Mouse (Mus musculus): ENCODE data around the gene Hmbs. TPM values are rescaled to one million over a fixed set of nuclear protein-coding genes. Genes with fewer than 3 reads are reported as not detected.
A peak's percentile ranks its signal among the peaks of the same experiment; 100 is the strongest.

The Hmbs gene
- polyA plus RNA-seq, 1 experiment from 2014 or later: 139 TPM

DNA sequence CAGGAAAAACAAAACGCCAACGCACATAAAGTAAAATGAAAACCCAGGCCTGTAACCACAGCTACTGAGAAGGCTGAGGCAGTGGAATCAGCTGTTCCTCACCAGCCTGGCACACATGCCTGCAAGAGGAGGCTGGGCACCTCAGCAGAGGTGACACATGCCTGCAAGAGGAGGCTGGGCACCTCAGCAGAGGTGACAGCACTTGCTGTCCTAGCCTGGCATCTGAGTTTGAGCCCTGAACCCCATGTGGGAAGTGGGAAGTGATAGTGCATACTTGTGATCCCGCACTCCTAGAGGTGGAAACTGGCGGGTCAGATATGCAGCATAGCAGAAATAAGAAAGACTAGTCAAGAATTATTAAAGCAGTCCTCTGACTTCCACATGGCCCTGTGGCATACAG, 7.4 kb upstream of the Hmbs start:
- Histone ChIP-seq H3K4me1 (ENCODE audit: control insufficient read depth, insufficient read depth, low read length) (no peaks in the 10 kb centered on the region), H3K27ac (ENCODE audit: low read depth, low read length) (no peak overlapping the region), H3K27me3 (ENCODE audit: control insufficient read depth, insufficient read depth, low read length) (no peaks in the 10 kb centered on the region), H3K36me3 (ENCODE audit: control insufficient read depth, insufficient read depth, low read length) (peaks cover 30% of the 10 kb centered on the region), H3K4me3 (ENCODE audit: low read depth, low read length) (no peak overlapping the region), H3K9ac (ENCODE audit: low read length) (no peak overlapping the region), H3K4me2 (ENCODE audit: low read depth) (no peak overlapping the region), H3K9me3 (ENCODE audit: control insufficient read depth, low read length) (no peaks in the 10 kb centered on the region)
- ATAC-seq (ENCODE audit: insufficient read depth, low FRiP score, low TSS enrichment): no peak
- DNase-seq (ENCODE audit: low spot score): no peak
- WGBS: 93% methylated on average over 4 of the region's 4 CpGs

DNA sequence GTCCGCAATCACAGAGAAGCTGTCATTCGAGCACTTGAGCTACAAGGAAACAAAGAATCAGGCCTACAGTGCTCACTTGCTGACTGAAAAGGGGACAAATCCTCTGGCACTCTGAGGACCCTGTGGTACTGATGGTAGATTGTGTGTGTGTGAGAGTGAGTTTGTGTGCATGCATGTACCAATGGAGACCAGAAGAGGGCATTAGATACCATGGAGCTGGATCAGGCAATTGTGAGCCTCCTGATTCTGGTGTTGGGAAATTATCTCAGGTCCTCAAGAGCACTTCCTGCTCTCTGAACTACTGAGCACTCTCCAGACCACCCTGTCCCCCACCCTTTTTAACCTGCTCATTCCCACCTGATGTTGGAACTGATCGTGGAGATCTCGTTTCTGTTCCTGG, 4.5 kb upstream of the Hmbs start:
- no peaks in the 10 kb centered on the region for H3K27me3 ChIP-seq (ENCODE audit: control insufficient read depth, insufficient read depth, low read length)
- no peak overlapping the region for H3K4me3 ChIP-seq (ENCODE audit: low read depth, low read length)
- DNase-seq (ENCODE audit: low spot score): no peak
- H3K4me2 ChIP-seq (ENCODE audit: low read depth): no peak overlapping the region
- no peaks in the 10 kb centered on the region for H3K9me3 ChIP-seq (ENCODE audit: control insufficient read depth, low read length)
- peaks cover 14% of the 10 kb centered on the region for H3K36me3 ChIP-seq (ENCODE audit: control insufficient read depth, insufficient read depth, low read length)
- no peak overlapping the region for H3K9ac ChIP-seq (ENCODE audit: low read length)
- H3K27ac ChIP-seq (ENCODE audit: low read depth, low read length): no peak overlapping the region
- no peaks in the 10 kb centered on the region for H3K4me1 ChIP-seq (ENCODE audit: control insufficient read depth, insufficient read depth, low read length)
- no peak for ATAC-seq (ENCODE audit: insufficient read depth, low FRiP score, low TSS enrichment)
- WGBS: 98% methylated on average over 4 of the region's 4 CpGs

DNA sequence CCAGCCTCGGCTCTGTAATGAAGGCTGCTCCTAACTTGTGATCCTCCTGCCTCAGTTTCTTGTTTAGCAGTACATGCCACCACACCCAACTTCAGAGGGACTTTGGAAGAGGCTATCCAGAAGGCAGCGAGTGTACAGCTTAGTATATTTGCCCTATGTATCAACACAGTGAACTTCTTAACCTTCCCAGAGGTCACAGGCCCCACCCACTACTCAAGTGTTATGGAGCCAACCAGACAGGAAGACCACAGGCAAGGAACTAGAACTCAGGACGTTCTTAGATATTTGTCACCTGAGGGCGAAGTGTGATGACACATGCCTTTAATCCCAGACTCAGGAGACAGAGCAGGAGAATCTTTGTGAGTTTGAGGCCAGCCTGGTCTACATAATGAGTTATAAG, 3.6 kb upstream of the Hmbs start:
- peaks cover 4% of the 10 kb centered on the region; the same call in 1 of the 2 replicates for H3K4me1 ChIP-seq (ENCODE audit: control insufficient read depth, insufficient read depth, low read length)
- H3K9ac ChIP-seq (ENCODE audit: low read length): no peak overlapping the region
- H3K27me3 ChIP-seq (ENCODE audit: control insufficient read depth, insufficient read depth, low read length): no peaks in the 10 kb centered on the region
- no peak overlapping the region for H3K27ac ChIP-seq (ENCODE audit: low read depth, low read length)
- WGBS: 88% methylated on average over 4 of the region's 4 CpGs
- no peak overlapping the region for H3K4me3 ChIP-seq (ENCODE audit: low read depth, low read length)
- H3K4me2 ChIP-seq (ENCODE audit: low read depth): no peak overlapping the region
- H3K36me3 ChIP-seq (ENCODE audit: control insufficient read depth, insufficient read depth, low read length): peaks cover 14% of the 10 kb centered on the region
- H3K9me3 ChIP-seq (ENCODE audit: control insufficient read depth, low read length): no peaks in the 10 kb centered on the region
- ATAC-seq (ENCODE audit: insufficient read depth, low FRiP score, low TSS enrichment) (no peak), DNase-seq (ENCODE audit: low spot score) (no peak)

DNA sequence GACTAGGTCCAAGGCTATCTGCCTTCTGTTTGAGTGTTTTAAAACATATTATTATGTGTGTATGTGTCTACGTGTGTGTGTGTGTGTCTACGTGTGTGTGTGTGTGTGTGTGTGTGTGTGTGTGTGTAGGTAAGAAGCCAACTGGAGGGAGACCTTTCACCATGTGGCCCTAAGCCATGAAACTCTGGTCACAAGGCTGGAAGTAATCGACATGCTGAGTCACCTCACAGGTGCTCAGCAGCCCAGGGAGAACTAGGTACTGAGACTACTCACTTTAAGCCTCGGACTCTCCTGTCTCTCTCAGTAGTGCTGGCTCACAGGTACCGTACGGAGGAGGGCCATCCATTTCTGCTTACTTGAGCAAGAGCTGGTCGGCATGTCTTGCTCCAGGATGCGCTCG, 3.1 kb upstream of the Hmbs start:
- Histone ChIP-seq H3K9ac (ENCODE audit: low read length) (no peak overlapping the region), H3K9me3 (ENCODE audit: control insufficient read depth, low read length) (no peaks in the 10 kb centered on the region), H3K27ac (ENCODE audit: low read depth, low read length) (no peak overlapping the region), H3K36me3 (ENCODE audit: control insufficient read depth, insufficient read depth, low read length) (peaks cover 12% of the 10 kb centered on the region), H3K4me2 (ENCODE audit: low read depth) (no peak overlapping the region), H3K4me3 (ENCODE audit: low read depth, low read length) (no peak overlapping the region), H3K4me1 (ENCODE audit: control insufficient read depth, insufficient read depth, low read length) (peaks cover 4% of the 10 kb centered on the region; the same call in 1 of the 2 replicates), H3K27me3 (ENCODE audit: control insufficient read depth, insufficient read depth, low read length) (no peaks in the 10 kb centered on the region)
- 93% methylated on average over 9 of the region's 9 CpGs for WGBS
- ATAC-seq (ENCODE audit: insufficient read depth, low FRiP score, low TSS enrichment): no peak
- no peak for DNase-seq (ENCODE audit: low spot score)

DNA sequence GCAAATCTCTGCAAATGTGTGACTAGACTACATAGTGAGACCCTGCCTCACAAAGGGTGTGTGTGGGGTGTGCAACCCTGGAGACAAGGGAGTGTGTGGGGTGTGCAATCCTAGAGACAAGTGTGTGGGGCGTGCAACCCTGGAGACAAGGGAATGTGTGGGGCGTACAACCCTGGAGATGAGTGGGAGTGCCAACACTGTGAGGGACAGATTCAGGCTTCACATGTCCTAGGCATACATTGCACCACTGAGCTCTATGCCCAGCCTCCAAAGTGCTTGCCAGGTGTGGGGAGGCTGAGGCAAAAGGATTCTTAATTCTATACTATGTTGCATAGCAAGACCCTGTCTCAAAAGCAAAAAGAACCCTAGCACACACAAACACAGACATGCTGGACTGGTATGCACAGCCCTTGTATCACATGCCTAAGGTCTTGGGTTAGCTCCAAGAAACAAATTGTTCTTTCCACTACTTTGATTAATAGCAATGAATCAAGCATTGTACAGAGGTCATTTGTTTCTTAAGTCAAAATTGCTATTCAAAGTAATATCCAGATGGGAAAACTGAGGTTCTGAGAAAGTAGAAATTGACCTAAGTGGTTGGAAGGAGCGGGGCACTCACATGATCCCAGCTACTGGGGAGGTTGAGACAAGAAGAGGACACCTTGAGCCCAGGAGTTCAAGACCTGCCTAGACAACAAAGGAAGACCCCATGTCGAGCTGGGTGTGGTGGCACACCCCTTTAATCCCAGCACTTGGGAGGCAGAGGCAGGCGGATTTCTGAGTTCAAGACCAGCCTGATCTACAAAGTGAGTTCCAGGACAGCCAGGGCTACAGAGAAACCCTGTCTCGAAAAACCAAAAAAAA, 1.8 kb upstream of the Hmbs start:
- ATAC-seq (ENCODE audit: insufficient read depth, low FRiP score, low TSS enrichment) (no peak), DNase-seq (ENCODE audit: low spot score) (no peak)
- Histone ChIP-seq H3K27ac (ENCODE audit: low read depth, low read length) (no peak overlapping the region), H3K36me3 (ENCODE audit: control insufficient read depth, insufficient read depth, low read length) (peaks cover 12% of the 10 kb centered on the region), H3K9ac (ENCODE audit: low read length) (no peak overlapping the region), H3K4me1 (ENCODE audit: control insufficient read depth, insufficient read depth, low read length) (peaks cover 4% of the 10 kb centered on the region; the same call in 1 of the 2 replicates), H3K4me3 (ENCODE audit: low read depth, low read length) (no peak overlapping the region), H3K4me2 (ENCODE audit: low read depth) (no peak overlapping the region), H3K27me3 (ENCODE audit: control insufficient read depth, insufficient read depth, low read length) (no peaks in the 10 kb centered on the region), H3K9me3 (ENCODE audit: control insufficient read depth, low read length) (no peaks in the 10 kb centered on the region)
- WGBS: 92% methylated on average over 6 of the region's 6 CpGs

DNA sequence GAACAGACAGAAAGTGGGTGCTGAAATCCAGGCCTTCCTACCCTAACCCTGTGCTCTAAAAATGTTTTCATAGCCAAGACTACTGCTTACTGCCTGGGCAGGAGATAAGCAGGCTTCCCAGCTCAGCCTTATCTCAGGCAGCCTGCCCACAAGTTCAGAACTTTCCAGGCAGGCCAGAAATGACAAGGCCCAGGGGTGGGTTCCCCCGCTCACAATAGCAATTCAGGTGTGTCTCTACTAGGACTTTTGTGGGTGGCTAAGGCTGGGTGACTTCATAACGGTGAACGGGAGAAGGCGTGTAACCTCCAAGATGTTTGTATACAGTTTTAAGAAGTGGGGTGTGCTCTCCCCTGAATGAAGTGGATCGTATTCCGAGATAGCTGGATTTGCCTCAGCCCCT, 738 bp downstream of the Hmbs start:
- DNase-seq (ENCODE audit: low spot score) (no peak), ATAC-seq (ENCODE audit: insufficient read depth, low FRiP score, low TSS enrichment) (no peak)
- Histone ChIP-seq H3K27me3 (ENCODE audit: control insufficient read depth, insufficient read depth, low read length) (no peaks in the 10 kb centered on the region), H3K9me3 (ENCODE audit: control insufficient read depth, low read length) (no peaks in the 10 kb centered on the region), H3K27ac (ENCODE audit: low read depth, low read length) (peak overlapping the region; percentile 98), H3K4me2 (ENCODE audit: low read depth) (peak overlapping the region; percentile 47), H3K4me3 (ENCODE audit: low read depth, low read length) (peak overlapping the region; percentile 80), H3K9ac (ENCODE audit: low read length) (peak overlapping the region; percentile 86), H3K36me3 (ENCODE audit: control insufficient read depth, insufficient read depth, low read length) (peaks cover 6% of the 10 kb centered on the region), H3K4me1 (ENCODE audit: control insufficient read depth, insufficient read depth, low read length) (peaks cover 4% of the 10 kb centered on the region; the same call in 1 of the 2 replicates)
- 18% methylated on average over 6 of the region's 6 CpGs for WGBS

DNA sequence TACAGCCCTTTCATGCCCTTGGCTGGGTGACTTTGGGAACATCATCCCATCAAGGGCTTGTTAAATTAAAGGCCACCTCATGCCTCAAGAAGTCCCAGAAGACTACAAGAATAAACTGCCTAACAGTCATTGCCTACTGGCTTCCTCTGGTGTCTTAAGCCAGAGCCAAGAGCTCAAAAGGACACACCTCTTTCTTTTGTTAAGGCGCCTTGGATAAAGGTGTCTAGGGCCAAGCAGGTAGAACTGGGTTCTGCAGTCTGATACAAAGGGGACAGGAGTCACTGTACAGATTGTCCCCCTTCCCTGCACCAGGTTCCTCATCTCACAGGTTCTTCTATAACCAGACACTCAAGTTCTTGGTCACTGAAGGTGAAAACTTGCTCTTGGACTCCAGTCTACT, 1.4 kb downstream of the Hmbs start:
- no peak for ATAC-seq (ENCODE audit: insufficient read depth, low FRiP score, low TSS enrichment)
- Histone ChIP-seq H3K9ac (ENCODE audit: low read length) (no peak overlapping the region), H3K4me2 (ENCODE audit: low read depth) (no peak overlapping the region), H3K27me3 (ENCODE audit: control insufficient read depth, insufficient read depth, low read length) (no peaks in the 10 kb centered on the region), H3K27ac (ENCODE audit: low read depth, low read length) (no peak overlapping the region; the same call in 1 of the 2 replicates), H3K4me1 (ENCODE audit: control insufficient read depth, insufficient read depth, low read length) (peaks cover 4% of the 10 kb centered on the region; the same call in 1 of the 2 replicates), H3K36me3 (ENCODE audit: control insufficient read depth, insufficient read depth, low read length) (peaks cover 3% of the 10 kb centered on the region; the same call in 1 of the 2 replicates), H3K4me3 (ENCODE audit: low read depth, low read length) (no peak overlapping the region), H3K9me3 (ENCODE audit: control insufficient read depth, low read length) (no peaks in the 10 kb centered on the region)
- DNase-seq (ENCODE audit: low spot score): no peak
- 90% methylated on average over 1 of the region's 1 CpGs for WGBS

DNA sequence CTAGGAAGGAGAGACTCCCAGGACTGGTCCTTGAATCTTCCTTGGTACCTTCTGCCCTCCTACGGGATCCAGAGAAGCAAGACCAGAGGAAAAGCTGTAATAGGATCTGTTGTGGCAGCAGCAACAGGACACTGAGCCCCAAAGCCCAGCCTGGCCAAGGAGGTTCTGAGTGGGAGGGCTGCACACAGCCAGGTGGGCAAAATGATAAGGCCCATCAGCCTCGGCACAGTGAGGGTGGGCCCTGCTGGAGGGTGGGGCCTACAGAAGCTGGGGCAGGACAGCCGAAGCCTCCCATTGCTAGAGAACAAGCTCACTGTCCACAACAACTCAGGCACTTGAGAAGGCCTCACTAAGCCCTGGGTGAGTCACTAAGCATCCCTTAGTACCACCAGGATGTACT, 1.9 kb downstream of the Hmbs start:
- no peak for ATAC-seq (ENCODE audit: insufficient read depth, low FRiP score, low TSS enrichment)
- H3K4me1 ChIP-seq (ENCODE audit: control insufficient read depth, insufficient read depth, low read length): peaks cover 4% of the 10 kb centered on the region; the same call in 1 of the 2 replicates
- H3K36me3 ChIP-seq (ENCODE audit: control insufficient read depth, insufficient read depth, low read length): peaks cover under 1% of the 10 kb centered on the region; the same call in 1 of the 2 replicates
- no peaks in the 10 kb centered on the region for H3K27me3 ChIP-seq (ENCODE audit: control insufficient read depth, insufficient read depth, low read length)
- H3K9ac ChIP-seq (ENCODE audit: low read length): no peak overlapping the region
- DNase-seq (ENCODE audit: low spot score): no peak
- no peak overlapping the region for H3K27ac ChIP-seq (ENCODE audit: low read depth, low read length)
- H3K4me2 ChIP-seq (ENCODE audit: low read depth): no peak overlapping the region
- H3K4me3 ChIP-seq (ENCODE audit: low read depth, low read length): no peak overlapping the region
- H3K9me3 ChIP-seq (ENCODE audit: control insufficient read depth, low read length): no peaks in the 10 kb centered on the region
- WGBS: 91% methylated on average over 3 of the region's 3 CpGs

DNA sequence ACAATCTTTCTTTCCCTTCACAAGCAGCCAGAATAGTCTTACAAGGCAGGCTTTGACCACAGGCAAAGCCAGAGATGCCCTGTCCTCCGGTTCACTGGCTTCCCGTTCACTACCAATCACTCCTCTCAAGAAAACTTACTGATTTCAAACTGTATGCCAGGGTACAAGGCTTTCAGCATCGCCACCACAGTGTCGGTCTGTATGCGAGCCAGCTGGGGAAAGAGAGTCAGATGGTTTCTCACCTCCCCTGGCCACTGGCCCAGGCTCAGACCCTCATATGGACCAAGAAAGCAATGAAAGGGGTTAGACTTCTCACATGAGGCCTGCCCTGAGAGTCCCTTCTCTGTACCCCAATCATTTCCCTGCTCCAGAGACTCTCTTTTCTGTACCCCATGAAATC, 2.5 kb downstream of the Hmbs start:
- WGBS: 92% methylated on average over 5 of the region's 5 CpGs
- no peak overlapping the region for H3K9ac ChIP-seq (ENCODE audit: low read length)
- ATAC-seq (ENCODE audit: insufficient read depth, low FRiP score, low TSS enrichment) (no peak), DNase-seq (ENCODE audit: low spot score) (no peak)
- H3K4me3 ChIP-seq (ENCODE audit: low read depth, low read length): peak overlapping the region; percentile 10; the same call in 1 of the 2 replicates
- no peaks in the 10 kb centered on the region for H3K27me3 ChIP-seq (ENCODE audit: control insufficient read depth, insufficient read depth, low read length)
- H3K4me1 ChIP-seq (ENCODE audit: control insufficient read depth, insufficient read depth, low read length): peaks cover 8% of the 10 kb centered on the region
- no peak overlapping the region for H3K27ac ChIP-seq (ENCODE audit: low read depth, low read length)
- no peaks in the 10 kb centered on the region; the same call in 1 of the 2 replicates for H3K36me3 ChIP-seq (ENCODE audit: control insufficient read depth, insufficient read depth, low read length)
- no peaks in the 10 kb centered on the region for H3K9me3 ChIP-seq (ENCODE audit: control insufficient read depth, low read length)
- no peak overlapping the region for H3K4me2 ChIP-seq (ENCODE audit: low read depth)

Data from neural tube, embryonic 11.5 days (tissue).